Mouse (Mus musculus) CD4-positive helper T cell, adult 2 months (primary cell): ENCODE data around the gene Blnk.

Experiments
- DNase-seq: peaks from one replicate; pipeline ENCODE4 v3.0.0-alpha.2; 2012; ENCODE audit warnings: low read depth, missing footprints, low spot score

Gene Blnk

DNA sequence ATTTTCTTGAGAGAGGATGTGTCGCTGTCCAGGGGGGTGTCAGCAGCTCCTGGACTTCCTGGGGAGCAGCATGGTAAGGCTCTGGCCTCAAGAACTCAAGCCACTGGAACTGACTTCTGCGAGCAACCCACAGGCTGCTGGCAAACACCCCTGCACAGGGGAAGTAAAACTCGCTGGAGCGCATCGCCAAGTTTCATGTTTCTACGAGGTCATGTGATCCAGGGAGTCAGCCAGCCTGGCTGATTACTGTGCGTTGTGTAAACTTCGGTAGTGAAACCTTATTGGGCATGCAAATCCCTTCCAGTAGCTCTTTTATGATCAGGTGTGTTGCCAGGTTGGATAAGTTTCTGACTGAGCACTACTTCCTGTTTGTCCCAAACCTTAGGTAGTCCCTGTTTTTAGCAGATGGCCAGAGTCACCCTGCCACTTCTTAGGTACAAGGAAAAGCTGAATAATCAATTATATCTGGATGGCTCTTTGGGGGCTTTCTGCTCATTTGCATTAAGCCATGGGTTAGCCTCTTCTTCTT lies at the start of gene Blnk:
Gene Blnk, minus strand, starts transcription at position 479 of the 529 bp plus-strand sequence.
- peak; percentile 11 for DNase-seq

DNA sequence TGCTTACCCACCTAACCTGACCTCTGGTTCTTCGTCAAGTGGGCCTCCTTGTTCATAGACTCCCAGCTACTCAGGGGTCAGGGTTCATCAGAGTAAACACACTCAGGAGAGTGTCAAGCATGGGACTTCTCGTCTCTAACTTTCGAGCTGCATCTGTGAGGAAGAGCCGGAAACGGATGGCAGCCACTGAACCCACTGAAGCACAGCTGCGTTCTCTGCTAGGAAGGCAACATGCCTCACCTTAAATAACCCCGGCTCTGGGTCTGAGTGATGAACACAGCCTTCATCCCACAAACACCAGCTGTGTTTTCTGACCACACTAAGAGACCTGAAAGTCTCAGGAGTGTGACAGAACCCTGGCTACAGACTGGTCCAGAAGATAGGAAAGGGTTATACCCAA lies 44.8 kb upstream of the Blnk start:
- peak; percentile 44 for DNase-seq

DNA sequence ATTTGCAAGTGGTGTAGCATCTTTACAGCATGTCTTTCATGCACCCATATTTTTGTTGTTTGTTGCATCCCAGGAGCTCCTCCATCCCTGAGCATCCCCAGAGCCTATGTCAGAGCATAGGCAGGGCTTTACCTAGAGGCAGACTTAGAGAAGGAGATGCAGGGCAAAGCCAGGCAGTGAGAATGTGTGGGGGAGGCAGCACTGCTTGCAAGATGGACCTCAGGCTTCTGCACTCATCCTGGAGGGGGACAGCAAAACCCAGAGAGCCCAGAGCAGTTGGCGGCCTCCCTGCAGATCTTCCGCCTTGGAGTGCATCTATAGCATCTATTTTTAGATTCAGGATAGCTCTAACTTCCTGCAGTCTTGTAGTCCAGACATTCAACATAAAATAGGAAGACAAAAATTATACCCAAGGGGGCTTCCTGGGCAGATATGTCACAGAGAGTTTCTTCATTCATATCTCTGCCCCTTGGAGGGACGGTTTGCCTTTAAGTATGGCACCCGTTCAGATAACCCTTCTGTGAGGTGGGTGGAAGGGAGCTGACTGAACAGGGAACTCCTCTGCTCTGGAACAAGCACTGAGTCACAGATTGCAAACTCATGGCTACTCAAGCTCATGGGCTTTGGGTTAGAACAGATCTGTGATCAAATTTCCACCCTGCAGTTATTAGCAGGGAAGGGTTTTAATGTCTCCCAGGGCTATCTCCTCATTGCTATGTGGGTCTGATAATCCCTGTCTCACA lies 41.6 kb upstream of the Blnk start:
- DNase-seq = no peak

- no peak for DNase-seq
Measured at GRCm38 (mm10) chr19:41031869-41032268, 37.5 kb upstream of the Blnk start.

DNA sequence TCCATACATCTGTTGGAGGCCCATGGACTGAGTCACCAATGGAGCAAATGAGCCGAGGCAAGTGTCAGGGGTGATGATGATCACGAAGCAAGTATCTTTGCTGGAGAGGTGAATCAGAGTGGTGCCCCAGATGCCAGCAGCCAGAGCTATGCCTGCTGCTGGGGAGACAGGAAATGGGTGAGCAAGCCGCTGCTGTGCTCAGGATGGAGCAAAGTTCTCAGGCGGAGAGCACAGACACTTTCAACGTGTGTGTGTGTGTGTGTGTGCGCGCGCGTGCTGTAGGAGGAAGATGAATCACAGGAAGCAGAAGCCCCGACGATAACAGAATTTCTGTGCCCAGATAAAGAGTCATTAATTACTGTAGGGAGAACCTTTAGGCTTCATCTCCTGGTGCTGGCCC lies 36.7 kb upstream of the Blnk start:
- DNase-seq = peak; percentile 86

DNA sequence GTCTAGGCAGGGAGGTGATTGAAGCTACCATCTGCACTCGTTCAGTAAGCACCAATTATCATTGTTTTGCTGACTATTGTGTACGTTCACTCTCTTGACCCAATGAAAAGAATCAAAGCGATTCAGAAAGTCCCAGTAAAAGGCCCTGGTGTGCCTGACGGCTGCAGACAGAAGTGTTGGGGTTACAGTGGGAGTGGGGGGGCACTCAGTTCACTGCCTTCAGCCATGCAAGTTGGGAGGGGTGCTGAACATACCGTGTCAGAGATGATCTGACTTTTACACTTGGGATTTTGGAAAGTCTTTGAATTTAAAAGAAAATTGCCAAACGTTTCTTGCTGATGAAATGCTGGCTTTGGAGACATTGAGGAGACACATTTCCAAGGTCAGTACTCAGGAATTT lies 35.8 kb upstream of the Blnk start:
- no peak for DNase-seq

GRCm38 (mm10) chr19:41029219-41029618 lies 34.9 kb upstream of the Blnk start, which contains the start of gene Dntt:
Dntt (plus strand) TSS chr19:41029275.
- DNase-seq = no peak

GRCm38 (mm10) chr19:41027601-41028000 lies 33.3 kb upstream of the Blnk start:
- peak; percentile 57 for DNase-seq

DNA sequence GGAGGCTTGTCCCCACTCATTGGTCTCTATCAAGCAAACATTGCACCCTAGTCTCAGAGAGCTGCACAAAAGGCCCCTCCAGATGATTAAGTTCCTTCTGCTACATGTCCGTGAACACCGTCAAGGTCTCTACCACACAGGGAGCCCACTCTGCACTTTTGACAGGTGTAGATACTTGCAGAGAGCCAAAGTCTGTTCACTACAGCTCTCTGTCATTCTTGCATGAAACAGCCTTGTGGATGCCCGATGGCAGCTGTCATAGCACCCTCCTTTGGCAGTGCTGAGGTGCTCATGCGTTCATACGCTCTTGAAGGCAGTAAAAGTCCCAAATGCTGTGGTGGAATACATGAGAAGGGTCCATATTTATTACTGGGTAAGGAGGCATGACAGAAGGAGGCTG lies 32.7 kb upstream of the Blnk start:
- no peak for DNase-seq

DNA sequence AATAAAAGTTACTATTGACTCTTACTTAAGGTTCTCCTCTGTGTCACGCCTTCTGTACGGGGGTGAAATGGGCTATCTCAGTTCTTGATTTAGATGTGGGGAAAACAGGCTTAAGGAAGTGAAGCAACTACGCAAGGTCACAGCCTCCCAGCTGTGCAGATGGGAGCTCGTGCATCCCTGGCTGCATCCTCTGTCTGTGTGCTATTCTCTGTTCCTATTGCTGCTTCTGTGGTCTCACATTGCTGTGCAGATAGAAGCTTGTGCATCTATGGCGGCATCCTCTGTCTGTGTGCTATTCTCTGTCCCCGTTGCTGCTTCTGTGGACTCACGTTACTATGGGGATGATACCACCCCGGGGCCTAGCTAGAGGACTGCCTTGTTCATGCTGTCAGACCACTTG lies 32.2 kb upstream of the Blnk start:
- no peak for DNase-seq

DNA sequence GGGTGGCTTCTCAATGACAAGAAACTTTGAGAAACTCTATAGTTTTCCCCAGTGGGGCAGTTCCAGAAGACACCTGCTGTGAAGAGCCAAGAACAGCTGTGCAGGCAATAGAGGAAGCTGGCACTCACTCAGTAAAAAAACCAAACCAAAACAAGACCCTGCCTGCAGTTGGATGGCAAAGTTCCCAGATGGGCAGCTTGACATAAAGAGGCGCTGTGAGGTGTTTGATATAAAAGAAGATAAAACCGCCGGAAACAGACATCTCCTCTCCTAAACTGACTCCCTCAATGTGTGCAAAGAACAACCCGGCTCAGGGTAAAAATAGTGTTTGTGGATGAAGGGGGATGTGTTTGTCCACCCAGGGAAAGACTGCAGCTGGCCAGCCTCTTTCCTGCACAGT lies 27.9 kb upstream of the Blnk start:
- peak; percentile 38 for DNase-seq

GRCm38 (mm10) chr19:41020537-41020936 lies 26.2 kb upstream of the Blnk start:
- no peak for DNase-seq

- DNase-seq = no peak
Measured at GRCm38 (mm10) chr19:41019164-41019675, 24.9 kb upstream of the Blnk start.

DNA sequence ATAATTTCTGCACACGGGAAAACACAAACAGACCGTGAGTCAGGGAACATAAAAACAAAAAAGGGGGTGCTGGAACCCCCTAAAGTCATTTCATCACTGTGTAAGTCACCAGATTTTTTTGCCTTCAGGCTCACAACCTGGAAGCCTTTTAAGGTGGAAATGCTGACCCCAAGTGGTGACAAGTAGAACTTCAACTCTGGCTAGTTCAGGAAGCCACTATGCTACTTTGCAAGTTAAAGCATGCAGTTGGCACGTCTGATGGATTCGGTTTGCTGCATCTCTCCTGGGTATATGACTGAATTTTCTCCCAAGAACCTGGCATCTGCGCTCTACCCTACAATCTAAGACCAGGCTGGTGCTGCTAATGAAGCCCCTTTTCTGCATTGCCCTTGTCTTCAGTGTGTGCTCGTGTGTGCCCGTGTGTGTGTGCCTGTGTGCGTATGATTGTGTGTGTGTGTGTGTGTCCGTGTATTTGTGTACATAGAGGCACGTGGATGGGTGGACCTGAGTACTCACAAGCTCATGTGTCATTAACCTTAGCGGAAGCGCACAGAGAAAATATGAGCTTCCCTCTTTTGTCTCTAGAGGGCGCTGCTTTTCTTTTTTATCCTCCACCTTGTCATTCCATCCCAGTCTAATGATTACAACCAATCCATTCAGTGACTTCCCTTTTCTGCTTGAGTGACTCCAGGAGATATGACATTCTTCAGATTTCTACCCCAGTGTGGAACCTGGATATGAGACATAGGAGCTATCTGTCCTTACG lies 21.8 kb upstream of the Blnk start:
- peak; percentile 78 for DNase-seq

GRCm38 (mm10) chr19:41014003-41014402 lies 19.7 kb upstream of the Blnk start:
- no peak for DNase-seq

GRCm38 (mm10) chr19:41013591-41013990 lies 19.3 kb upstream of the Blnk start:
- no peak for DNase-seq

DNA sequence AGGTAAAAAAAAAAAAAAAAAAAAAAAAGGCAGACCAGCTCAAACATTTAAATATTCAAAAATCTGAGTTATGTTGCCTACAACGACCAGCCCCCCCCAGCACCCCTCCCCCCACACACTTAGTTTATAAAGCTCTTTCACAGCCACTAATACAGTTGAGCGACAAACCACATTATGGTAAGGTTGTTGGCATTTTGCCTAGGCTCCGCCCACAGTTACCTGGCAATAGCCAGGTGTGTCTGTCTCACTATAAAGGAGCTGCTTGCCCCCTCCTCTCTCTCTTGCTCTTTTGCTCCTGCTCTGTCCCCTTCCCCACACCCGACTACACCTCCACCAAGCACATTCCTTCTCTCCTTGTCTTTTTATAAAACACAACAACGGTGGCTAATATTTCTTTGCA lies 17.3 kb upstream of the Blnk start:
- DNase-seq = no peak

GRCm38 (mm10) chr19:41008674-41009395 lies 14.5 kb upstream of the Blnk start:
- DNase-seq = no peak

DNA sequence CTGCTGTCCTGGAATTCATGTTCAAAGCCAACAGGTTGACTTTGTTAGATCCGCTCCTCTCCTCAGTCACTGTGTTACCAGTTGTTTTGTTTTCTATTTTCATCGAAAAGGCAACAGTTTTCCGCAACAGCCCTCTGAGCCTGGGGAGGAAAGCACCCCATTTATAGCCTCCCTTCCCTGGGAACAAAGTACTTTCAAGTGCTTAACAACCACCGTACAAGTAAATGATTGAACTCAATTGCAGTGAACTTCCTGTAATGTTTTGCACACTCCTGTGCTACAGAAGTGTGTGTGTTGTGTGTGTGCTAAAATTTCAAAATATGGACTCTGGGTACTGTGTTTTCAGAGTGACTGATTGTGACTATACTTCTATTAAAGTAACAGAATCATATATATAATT lies 13.4 kb upstream of the Blnk start:
- no peak for DNase-seq

DNA sequence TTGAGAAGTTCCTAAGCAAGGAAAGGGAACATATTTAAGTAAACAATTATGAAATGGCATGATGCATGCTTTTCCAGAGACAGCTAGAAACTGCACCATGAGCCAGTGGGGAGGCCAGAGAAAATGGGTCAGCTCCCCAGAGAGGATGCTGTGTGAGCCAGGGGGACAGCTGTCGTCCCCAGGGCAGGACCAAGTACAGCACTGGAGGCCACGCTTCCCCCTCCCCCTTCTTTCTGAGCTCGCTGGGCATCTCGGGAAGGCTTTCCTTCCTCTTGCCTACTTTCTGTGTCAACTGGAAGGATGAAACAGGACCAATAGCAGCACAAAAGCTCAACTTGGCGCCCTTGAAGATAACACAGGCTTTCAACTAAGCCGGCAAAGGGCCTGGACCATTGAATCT lies 13.0 kb upstream of the Blnk start:
- no peak for DNase-seq

DNA sequence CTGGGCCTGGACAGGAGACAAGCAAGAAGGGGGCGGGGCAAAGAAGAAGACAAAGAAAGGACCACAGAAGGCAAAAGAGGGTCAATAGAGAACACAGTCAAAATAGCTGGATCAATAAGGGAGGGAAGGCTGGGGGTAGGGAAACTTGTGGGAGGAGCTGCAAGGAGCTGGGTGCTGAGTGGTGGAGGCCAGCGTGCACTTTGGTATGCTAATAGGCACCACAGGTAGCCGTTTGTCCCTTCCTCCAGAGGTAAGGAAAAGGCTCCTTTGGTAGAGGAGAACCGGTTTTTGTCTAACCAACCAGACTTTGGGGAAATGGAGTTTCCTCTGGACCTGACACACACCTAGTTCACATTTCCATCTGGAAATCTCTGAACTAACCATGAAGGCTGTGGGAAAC lies 12.3 kb upstream of the Blnk start:
- DNase-seq = no peak
